Mouse (Mus musculus): Measurements from ENCODE around the gene Olfr434. TPM values are rescaled to one million over a fixed set of nuclear protein-coding genes. Genes with fewer than 3 reads are reported as not detected.
"Not testable (repeated sequence)": the region's sequence is repeated elsewhere in the genome, so short reads cannot be mapped to it uniquely, and the experiment has no call there.

The Olfr434 gene
- polyA plus RNA-seq, 1 experiment, result not detected

- Histone ChIP-seq H3K27me3 (ENCODE audit: control insufficient read depth, insufficient read depth, insufficient read length) (no peaks in the 10 kb centered on the region), H3K36me3 (ENCODE audit: control insufficient read depth, insufficient read depth) (no peaks in the 10 kb centered on the region), H3K79me3 (ENCODE audit: low read depth) (no peaks in the 10 kb centered on the region), H3ac (ENCODE audit: control insufficient read depth, insufficient read length, low read depth) (no peak overlapping the region), H3K4me3 (ENCODE audit: insufficient read depth, poor library complexity, severe bottlenecking) (no peak overlapping the region), H3K79me2 (ENCODE audit: control insufficient read depth, insufficient read depth) (no peaks in the 10 kb centered on the region)
- no peak for TF ChIP-seq USF1 (IDR thresholded peaks at IDR 0.05; ENCODE audit: low read depth)
- TF ChIP-seq MAX (IDR thresholded peaks at IDR 0.05), result no peak
- TF ChIP-seq CEBPB (IDR thresholded peaks at IDR 0.05; ENCODE audit: low read depth), result no peak
- no peak for TF ChIP-seq CTCF (IDR thresholded peaks at IDR 0.05; ENCODE audit: control insufficient read depth, insufficient read depth, insufficient read length)
- no peak for TF ChIP-seq MYOG (IDR thresholded peaks at IDR 0.05; ENCODE audit: control insufficient read depth, extremely low read depth, insufficient read length)
- no peak for TF ChIP-seq FOSL1 (IDR thresholded peaks at IDR 0.05; ENCODE audit: insufficient read depth, low read length, poor library complexity, severe bottlenecking)
- no peak for TF ChIP-seq MYOD1 (IDR thresholded peaks at IDR 0.05; ENCODE audit: control insufficient read depth, insufficient read length, low read depth)
These were observed 21.8 kb upstream of the Olfr434 start for GRCm38 (mm10) chr6:43190986-43191385.

- no peaks in the 10 kb centered on the region for H3K27me3 ChIP-seq (ENCODE audit: control insufficient read depth, insufficient read depth, insufficient read length)
- no peaks in the 10 kb centered on the region for H3K79me2 ChIP-seq (ENCODE audit: control insufficient read depth, insufficient read depth)
- H3K79me3 ChIP-seq (ENCODE audit: low read depth), result no peaks in the 10 kb centered on the region
- no peak within 1 kb of the TSS for H3K4me3 ChIP-seq (ENCODE audit: insufficient read depth, poor library complexity, severe bottlenecking)
- H3ac ChIP-seq (ENCODE audit: control insufficient read depth, insufficient read length, low read depth), result no peak within 1 kb of the TSS
- TF ChIP-seq CEBPB (IDR thresholded peaks at IDR 0.05; ENCODE audit: low read depth) (no peak), USF1 (IDR thresholded peaks at IDR 0.05; ENCODE audit: low read depth) (no peak), MAX (IDR thresholded peaks at IDR 0.05) (no peak), FOSL1 (IDR thresholded peaks at IDR 0.05; ENCODE audit: insufficient read depth, low read length, poor library complexity, severe bottlenecking) (no peak), MYOD1 (IDR thresholded peaks at IDR 0.05; ENCODE audit: control insufficient read depth, insufficient read length, low read depth) (no peak), MYOG (IDR thresholded peaks at IDR 0.05; ENCODE audit: control insufficient read depth, extremely low read depth, insufficient read length) (no peak), CTCF (IDR thresholded peaks at IDR 0.05; ENCODE audit: control insufficient read depth, insufficient read depth, insufficient read length) (no peak)
- H3K36me3 ChIP-seq (ENCODE audit: control insufficient read depth, insufficient read depth), result no peaks in the 10 kb centered on the region
These were observed 16.0 kb upstream of the Olfr434 start, which contains the start of gene Olfr435 for GRCm38 (mm10) chr6:43196781-43197180. TSS of gene Olfr435 (plus strand) at chr6:43197146.

GRCm38 (mm10) chr6:43198094-43198493 is 14.7 kb upstream of the Olfr434 start:
- no peak for TF ChIP-seq USF1 (IDR thresholded peaks at IDR 0.05; ENCODE audit: low read depth)
- H3ac ChIP-seq (ENCODE audit: control insufficient read depth, insufficient read length, low read depth), result no peak overlapping the region
- H3K27me3 ChIP-seq (ENCODE audit: control insufficient read depth, insufficient read depth, insufficient read length), result no peaks in the 10 kb centered on the region
- H3K36me3 ChIP-seq (ENCODE audit: control insufficient read depth, insufficient read depth), result no peaks in the 10 kb centered on the region
- H3K4me3 ChIP-seq (ENCODE audit: insufficient read depth, poor library complexity, severe bottlenecking), result no peak overlapping the region
- no peaks in the 10 kb centered on the region for H3K79me3 ChIP-seq (ENCODE audit: low read depth)
- H3K79me2 ChIP-seq (ENCODE audit: control insufficient read depth, insufficient read depth), result no peaks in the 10 kb centered on the region

GRCm38 (mm10) chr6:43202786-43203185 is 10.0 kb upstream of the Olfr434 start:
- H3K79me2 ChIP-seq (ENCODE audit: control insufficient read depth, insufficient read depth), result no peaks in the 10 kb centered on the region
- TF ChIP-seq CTCF (IDR thresholded peaks at IDR 0.05; ENCODE audit: control insufficient read depth, insufficient read depth, insufficient read length) (no peak), CEBPB (IDR thresholded peaks at IDR 0.05; ENCODE audit: low read depth) (no peak), MAX (IDR thresholded peaks at IDR 0.05) (no peak), USF1 (IDR thresholded peaks at IDR 0.05; ENCODE audit: low read depth) (no peak), MYOD1 (IDR thresholded peaks at IDR 0.05; ENCODE audit: control insufficient read depth, insufficient read length, low read depth) (no peak), MYOG (IDR thresholded peaks at IDR 0.05; ENCODE audit: control insufficient read depth, extremely low read depth, insufficient read length) (no peak), FOSL1 (IDR thresholded peaks at IDR 0.05; ENCODE audit: insufficient read depth, low read length, poor library complexity, severe bottlenecking) (no peak)
- H3K27me3 ChIP-seq (ENCODE audit: control insufficient read depth, insufficient read depth, insufficient read length), result no peaks in the 10 kb centered on the region
- H3K79me3 ChIP-seq (ENCODE audit: low read depth), result no peaks in the 10 kb centered on the region
- H3ac ChIP-seq (ENCODE audit: control insufficient read depth, insufficient read length, low read depth), result no peak overlapping the region
- H3K36me3 ChIP-seq (ENCODE audit: control insufficient read depth, insufficient read depth), result no peaks in the 10 kb centered on the region
- no peak overlapping the region for H3K4me3 ChIP-seq (ENCODE audit: insufficient read depth, poor library complexity, severe bottlenecking)

GRCm38 (mm10) chr6:43205355-43205754 is 7.5 kb upstream of the Olfr434 start:
- TF ChIP-seq USF1 (IDR thresholded peaks at IDR 0.05; ENCODE audit: low read depth), result no peak
- TF ChIP-seq FOSL1 (IDR thresholded peaks at IDR 0.05; ENCODE audit: insufficient read depth, low read length, poor library complexity, severe bottlenecking), result no peak
- no peak for TF ChIP-seq CTCF (IDR thresholded peaks at IDR 0.05; ENCODE audit: control insufficient read depth, insufficient read depth, insufficient read length)
- no peak for TF ChIP-seq MAX (IDR thresholded peaks at IDR 0.05)
- no peak for TF ChIP-seq MYOG (IDR thresholded peaks at IDR 0.05; ENCODE audit: control insufficient read depth, extremely low read depth, insufficient read length)
- no peak for TF ChIP-seq MYOD1 (IDR thresholded peaks at IDR 0.05; ENCODE audit: control insufficient read depth, insufficient read length, low read depth)
- no peak for TF ChIP-seq CEBPB (IDR thresholded peaks at IDR 0.05; ENCODE audit: low read depth)
- Histone ChIP-seq H3K4me3 (ENCODE audit: insufficient read depth, poor library complexity, severe bottlenecking) (no peak overlapping the region), H3K36me3 (ENCODE audit: control insufficient read depth, insufficient read depth) (no peaks in the 10 kb centered on the region), H3K27me3 (ENCODE audit: control insufficient read depth, insufficient read depth, insufficient read length) (no peaks in the 10 kb centered on the region), H3ac (ENCODE audit: control insufficient read depth, insufficient read length, low read depth) (no peak overlapping the region), H3K79me2 (ENCODE audit: control insufficient read depth, insufficient read depth) (no peaks in the 10 kb centered on the region), H3K79me3 (ENCODE audit: low read depth) (no peaks in the 10 kb centered on the region)

- not testable (repeated sequence) for H3ac ChIP-seq (ENCODE audit: control insufficient read depth, insufficient read length, low read depth); H3K4me3 ChIP-seq (ENCODE audit: insufficient read depth, poor library complexity, severe bottlenecking); H3K27me3 ChIP-seq (ENCODE audit: control insufficient read depth, insufficient read depth, insufficient read length); H3K36me3 ChIP-seq (ENCODE audit: control insufficient read depth, insufficient read depth); H3K79me2 ChIP-seq (ENCODE audit: control insufficient read depth, insufficient read depth); H3K79me3 ChIP-seq (ENCODE audit: low read depth)
These were observed 18.4 kb downstream of the Olfr434 start, which contains the start of gene Olfr47 for GRCm38 (mm10) chr6:43231255-43231654. TSS of gene Olfr47 (plus strand) at chr6:43231529.
